Mouse (Mus musculus): Measurements from ENCODE around the gene Aoc2. TPM values are rescaled to one million over a fixed set of nuclear protein-coding genes. Genes with fewer than 3 reads are reported as not detected.

Gene Aoc2
- polyA plus RNA-seq (2012; fragmentation: generic; extraction: Trizol) = 1.2 TPM
- long read RNA-seq, experiment 1 = 0 reads
- long read RNA-seq, experiment 2 = 0 reads

- peaks cover 10% of the 10 kb centered on the region for H3K79me2 ChIP-seq (ENCODE audit: control insufficient read depth, insufficient read depth)
- no peak within 1 kb of the TSS for H3ac ChIP-seq (ENCODE audit: control insufficient read depth, insufficient read length, low read depth)
- H3K36me3 ChIP-seq (ENCODE audit: control insufficient read depth, insufficient read depth) = peaks cover 54% of the 10 kb centered on the region
- no peak within 1 kb of the TSS for H3K4me3 ChIP-seq (ENCODE audit: insufficient read depth, poor library complexity, severe bottlenecking)
- no peaks in the 10 kb centered on the region for H3K27me3 ChIP-seq (ENCODE audit: control insufficient read depth, insufficient read depth, insufficient read length)
- no peaks in the 10 kb centered on the region for H3K79me3 ChIP-seq (ENCODE audit: low read depth)
- no peak for TF ChIP-seq MYOG (IDR thresholded peaks at IDR 0.05; ENCODE audit: control insufficient read depth, extremely low read depth, insufficient read length)
- TF ChIP-seq USF1 (IDR thresholded peaks at IDR 0.05; ENCODE audit: low read depth) = no peak
- TF ChIP-seq FOSL1 (IDR thresholded peaks at IDR 0.05; ENCODE audit: insufficient read depth, low read length, poor library complexity, severe bottlenecking) = no peak
- TF ChIP-seq CTCF (IDR thresholded peaks at IDR 0.05; ENCODE audit: control insufficient read depth, insufficient read depth, insufficient read length) = no peak
- no peak for TF ChIP-seq CEBPB (IDR thresholded peaks at IDR 0.05; ENCODE audit: low read depth)
- no peak for TF ChIP-seq MAX (IDR thresholded peaks at IDR 0.05)
- TF ChIP-seq MYOD1 (IDR thresholded peaks at IDR 0.05; ENCODE audit: control insufficient read depth, insufficient read length, low read depth) = no peak
Observed at GRCm38 (mm10) chr11:101324763-101325162, at the start of gene Aoc2. TSS of gene Aoc2 (plus strand) at chr11:101325063.

- no peak for TF ChIP-seq FOSL1 (IDR thresholded peaks at IDR 0.05; ENCODE audit: insufficient read depth, low read length, poor library complexity, severe bottlenecking)
- no peak for TF ChIP-seq USF1 (IDR thresholded peaks at IDR 0.05; ENCODE audit: low read depth)
- TF ChIP-seq CTCF (IDR thresholded peaks at IDR 0.05; ENCODE audit: control insufficient read depth, insufficient read depth, insufficient read length) = no peak
- TF ChIP-seq CEBPB (IDR thresholded peaks at IDR 0.05; ENCODE audit: low read depth) = no peak
- no peak for TF ChIP-seq MAX (IDR thresholded peaks at IDR 0.05)
- no peak for TF ChIP-seq MYOG (IDR thresholded peaks at IDR 0.05; ENCODE audit: control insufficient read depth, extremely low read depth, insufficient read length)
- no peak for TF ChIP-seq MYOD1 (IDR thresholded peaks at IDR 0.05; ENCODE audit: control insufficient read depth, insufficient read length, low read depth)
- Histone ChIP-seq H3K27me3 (ENCODE audit: control insufficient read depth, insufficient read depth, insufficient read length) (peaks cover 8% of the 10 kb centered on the region), H3K79me3 (ENCODE audit: low read depth) (no peaks in the 10 kb centered on the region), H3K79me2 (ENCODE audit: control insufficient read depth, insufficient read depth) (peaks cover 10% of the 10 kb centered on the region), H3K4me3 (ENCODE audit: insufficient read depth, poor library complexity, severe bottlenecking) (no peak overlapping the region), H3ac (ENCODE audit: control insufficient read depth, insufficient read length, low read depth) (no peak overlapping the region), H3K36me3 (ENCODE audit: control insufficient read depth, insufficient read depth) (no peaks in the 10 kb centered on the region)
Observed at GRCm38 (mm10) chr11:101275309-101275708, 49.6 kb upstream of the Aoc2 start.

- Histone ChIP-seq H3K27me3 (ENCODE audit: control insufficient read depth, insufficient read depth, insufficient read length) (peaks cover 3% of the 10 kb centered on the region), H3ac (ENCODE audit: control insufficient read depth, insufficient read length, low read depth) (no peak overlapping the region), H3K79me3 (ENCODE audit: low read depth) (no peaks in the 10 kb centered on the region), H3K36me3 (ENCODE audit: control insufficient read depth, insufficient read depth) (no peaks in the 10 kb centered on the region), H3K4me3 (ENCODE audit: insufficient read depth, poor library complexity, severe bottlenecking) (no peak overlapping the region), H3K79me2 (ENCODE audit: control insufficient read depth, insufficient read depth) (peaks cover 10% of the 10 kb centered on the region)
- TF ChIP-seq CTCF (IDR thresholded peaks at IDR 0.05; ENCODE audit: control insufficient read depth, insufficient read depth, insufficient read length) (no peak), MAX (IDR thresholded peaks at IDR 0.05) (no peak)
Observed at GRCm38 (mm10) chr11:101276319-101277070, 48.4 kb upstream of the Aoc2 start.

- Histone ChIP-seq H3K79me2 (ENCODE audit: control insufficient read depth, insufficient read depth) (peaks cover 10% of the 10 kb centered on the region), H3K36me3 (ENCODE audit: control insufficient read depth, insufficient read depth) (no peaks in the 10 kb centered on the region), H3ac (ENCODE audit: control insufficient read depth, insufficient read length, low read depth) (peak overlapping the region; percentile 96), H3K79me3 (ENCODE audit: low read depth) (no peaks in the 10 kb centered on the region), H3K27me3 (ENCODE audit: control insufficient read depth, insufficient read depth, insufficient read length) (peaks cover 3% of the 10 kb centered on the region), H3K4me3 (ENCODE audit: insufficient read depth, poor library complexity, severe bottlenecking) (peak overlapping the region; percentile 56)
- no peak for TF ChIP-seq CTCF (IDR thresholded peaks at IDR 0.05; ENCODE audit: control insufficient read depth, insufficient read depth, insufficient read length)
- TF ChIP-seq CEBPB (IDR thresholded peaks at IDR 0.05; ENCODE audit: low read depth) = no peak
- TF ChIP-seq MYOG (IDR thresholded peaks at IDR 0.05; ENCODE audit: control insufficient read depth, extremely low read depth, insufficient read length) = no peak
- peak; percentile 1 for TF ChIP-seq MYOD1 (IDR thresholded peaks at IDR 0.05; ENCODE audit: control insufficient read depth, insufficient read length, low read depth)
- peak; percentile 61 for TF ChIP-seq MAX (IDR thresholded peaks at IDR 0.05)
- TF ChIP-seq USF1 (IDR thresholded peaks at IDR 0.05; ENCODE audit: low read depth) = no peak
- peak; percentile 66 for TF ChIP-seq FOSL1 (IDR thresholded peaks at IDR 0.05; ENCODE audit: insufficient read depth, low read length, poor library complexity, severe bottlenecking)
Observed at GRCm38 (mm10) chr11:101277381-101278222, 47.3 kb upstream of the Aoc2 start.

GRCm38 (mm10) chr11:101278223-101279192 lies 46.4 kb upstream of the Aoc2 start, which contains the start of the genes Cntd1 and Coa3:
TSS of gene Cntd1 (plus strand) at chr11:101279012.
TSS of gene Coa3 (minus strand) at chr11:101279114.
- H3K36me3 ChIP-seq (ENCODE audit: control insufficient read depth, insufficient read depth) = no peaks in the 10 kb centered on the region
- peak within 1 kb of the TSS; percentile 56 for H3K4me3 ChIP-seq (ENCODE audit: insufficient read depth, poor library complexity, severe bottlenecking)
- H3ac ChIP-seq (ENCODE audit: control insufficient read depth, insufficient read length, low read depth) = peak within 1 kb of the TSS; percentile 96
- TF ChIP-seq USF1 (IDR thresholded peaks at IDR 0.05; ENCODE audit: low read depth) (peak; percentile 25), MYOD1 (IDR thresholded peaks at IDR 0.05; ENCODE audit: control insufficient read depth, insufficient read length, low read depth) (no peak), MAX (IDR thresholded peaks at IDR 0.05) (peak; percentile 63), CTCF (IDR thresholded peaks at IDR 0.05; ENCODE audit: control insufficient read depth, insufficient read depth, insufficient read length) (no peak), MYOG (IDR thresholded peaks at IDR 0.05; ENCODE audit: control insufficient read depth, extremely low read depth, insufficient read length) (no peak), CEBPB (IDR thresholded peaks at IDR 0.05; ENCODE audit: low read depth) (no peak), FOSL1 (IDR thresholded peaks at IDR 0.05; ENCODE audit: insufficient read depth, low read length, poor library complexity, severe bottlenecking) (no peak)
- peaks cover 10% of the 10 kb centered on the region for H3K79me2 ChIP-seq (ENCODE audit: control insufficient read depth, insufficient read depth)
- H3K79me3 ChIP-seq (ENCODE audit: low read depth) = no peaks in the 10 kb centered on the region
- H3K27me3 ChIP-seq (ENCODE audit: control insufficient read depth, insufficient read depth, insufficient read length) = peaks cover 3% of the 10 kb centered on the region
